Mouse (Mus musculus): ENCODE results near the gene 4931428L18Rik. TPM values are rescaled to one million over a fixed set of nuclear protein-coding genes. Genes with fewer than 3 reads are reported as not detected.

4931428L18Rik gene
- total RNA-seq, 1 experiment, result 1.8 TPM

DNA sequence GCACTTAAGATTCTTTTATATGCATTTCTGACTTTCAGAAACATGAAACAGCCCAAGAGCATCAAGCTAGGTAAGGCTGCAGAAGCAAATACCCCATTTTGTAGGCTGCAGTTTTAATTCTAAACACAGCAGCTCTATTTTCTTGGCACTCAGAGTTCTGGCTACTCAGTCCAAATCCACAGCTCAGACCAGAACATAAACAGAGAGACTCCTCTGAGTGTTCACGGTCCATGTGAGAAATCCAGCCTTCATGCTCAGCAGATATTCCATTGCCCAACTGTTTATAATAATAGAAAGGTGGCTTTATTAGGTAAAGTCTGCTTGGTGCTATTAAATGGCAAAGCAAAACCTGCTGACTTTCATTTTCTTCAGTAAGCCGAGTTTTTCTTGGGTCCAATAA lies 120.2 kb downstream of the 4931428L18Rik start:
- H3K4me3 ChIP-seq (ENCODE audit: insufficient read depth in 1 of 2, low read depth in 1 of 2, low read length in 2 of 2, poor library complexity in 1 of 2, severe bottlenecking in 1 of 2), result no peak overlapping the region
- no peaks in the 10 kb centered on the region for H3K36me3 ChIP-seq (ENCODE audit: control insufficient read depth, insufficient read depth, low read length, poor library complexity, severe bottlenecking)
- H3K9me3 ChIP-seq (ENCODE audit: control insufficient read depth, insufficient read depth, low read depth, low read length), result no peaks in the 10 kb centered on the region
- H3K4me1 ChIP-seq (ENCODE audit: control insufficient read depth in 2 of 2, insufficient read depth in 2 of 2, low read length in 2 of 2, poor library complexity in 1 of 2), result peaks cover 0 to 6% of the 10 kb centered on the region in 2 experiments; a peak in 2 of 4 replicates
- DNase-seq (ENCODE audit: low read depth, low spot score), result no peak
- no peak overlapping the region for H3K9ac ChIP-seq (ENCODE audit: insufficient read depth, low read depth, low read length, poor library complexity, severe bottlenecking)
- TF ChIP-seq ZNF384 (IDR thresholded peaks at IDR 0.05; ENCODE audit: low read depth, low read length), result no peak
- TF ChIP-seq ZC3H11A (IDR thresholded peaks at IDR 0.05; ENCODE audit: borderline replicate concordance, low read depth, low read length), result no peak
- TF ChIP-seq MAFK (IDR thresholded peaks at IDR 0.05; ENCODE audit: insufficient read depth, low read depth, low read length), result no peak
- no peak for TF ChIP-seq HCFC1 (IDR thresholded peaks at IDR 0.05; ENCODE audit: borderline replicate concordance, insufficient read depth, low read length)
- TF ChIP-seq CHD2 (IDR thresholded peaks at IDR 0.05; ENCODE audit: low read depth, low read length), result no peak
- no peak overlapping the region for H3K27ac ChIP-seq (ENCODE audit: insufficient read depth, low read depth, low read length, poor library complexity, severe bottlenecking)
- in situ Hi-C loops (cut with MboI; ENCODE audit: low sequenced_read_pairs in 2 of 2, unreplicated experiment in 2 of 2), result no loop called here

DNA sequence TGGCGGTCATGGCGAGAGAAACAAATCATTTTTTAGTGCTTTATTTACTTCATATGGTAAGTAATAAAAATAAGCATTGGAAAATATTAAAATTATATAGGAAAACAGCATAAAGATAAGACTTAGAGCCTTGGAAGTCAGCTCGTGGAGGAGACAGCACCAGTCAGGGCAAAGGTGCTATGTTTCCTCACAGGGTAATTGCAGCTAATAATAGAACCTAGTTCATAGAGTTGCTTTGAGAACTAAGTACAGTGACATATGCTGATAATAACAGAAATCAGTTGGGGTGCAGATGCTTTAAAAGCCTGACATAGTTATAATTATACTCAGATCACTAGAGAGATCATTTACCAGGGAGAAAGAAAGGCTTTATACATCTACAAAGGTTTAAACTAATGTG lies 125.3 kb downstream of the 4931428L18Rik start:
- Histone ChIP-seq H3K36me3 (ENCODE audit: control insufficient read depth, insufficient read depth, low read length, poor library complexity, severe bottlenecking) (no peaks in the 10 kb centered on the region), H3K4me1 (ENCODE audit: control insufficient read depth in 2 of 2, insufficient read depth in 2 of 2, low read length in 2 of 2, poor library complexity in 1 of 2) (peaks cover 0 to 2% of the 10 kb centered on the region in 2 experiments; a peak in 1 of 4 replicates), H3K9ac (ENCODE audit: insufficient read depth, low read depth, low read length, poor library complexity, severe bottlenecking) (no peak overlapping the region), H3K9me3 (ENCODE audit: control insufficient read depth, insufficient read depth, low read depth, low read length) (no peaks in the 10 kb centered on the region), H3K27ac (ENCODE audit: insufficient read depth, low read depth, low read length, poor library complexity, severe bottlenecking) (no peak overlapping the region), H3K4me3 (ENCODE audit: insufficient read depth in 1 of 2, low read depth in 1 of 2, low read length in 2 of 2, poor library complexity in 1 of 2, severe bottlenecking in 1 of 2) (no peak overlapping the region)
- DNase-seq (ENCODE audit: low read depth, low spot score), result no peak
- TF ChIP-seq ZNF384 (IDR thresholded peaks at IDR 0.05; ENCODE audit: low read depth, low read length), result no peak
- no peak for TF ChIP-seq MAFK (IDR thresholded peaks at IDR 0.05; ENCODE audit: insufficient read depth, low read depth, low read length)
- TF ChIP-seq CHD2 (IDR thresholded peaks at IDR 0.05; ENCODE audit: low read depth, low read length), result no peak
- TF ChIP-seq HCFC1 (IDR thresholded peaks at IDR 0.05; ENCODE audit: borderline replicate concordance, insufficient read depth, low read length), result no peak
- no peak for TF ChIP-seq ZC3H11A (IDR thresholded peaks at IDR 0.05; ENCODE audit: borderline replicate concordance, low read depth, low read length)
- in situ Hi-C loops (cut with MboI; ENCODE audit: low sequenced_read_pairs in 2 of 2, unreplicated experiment in 2 of 2), result no loop called here

DNA sequence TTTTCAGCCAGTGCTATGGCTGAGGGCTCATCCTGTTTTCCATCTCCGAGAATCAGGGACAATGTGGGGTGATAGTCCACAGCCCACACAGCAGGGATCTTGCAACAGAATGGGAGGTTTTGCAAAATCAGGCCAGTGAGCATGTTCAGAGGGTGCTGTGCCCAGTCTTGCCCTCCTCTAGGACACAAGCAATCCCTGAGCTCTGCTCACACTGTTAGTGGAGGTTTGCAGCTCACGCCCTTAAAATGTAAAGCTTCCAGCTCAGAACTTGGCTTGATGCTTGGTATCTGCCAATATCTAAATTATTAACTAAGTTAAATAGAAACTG lies 126.1 kb downstream of the 4931428L18Rik start:
- in situ Hi-C loops (cut with MboI; ENCODE audit: low sequenced_read_pairs in 2 of 2, unreplicated experiment in 2 of 2), result no loop called here
- TF ChIP-seq MAFK (IDR thresholded peaks at IDR 0.05; ENCODE audit: insufficient read depth, low read depth, low read length), result no peak
- TF ChIP-seq HCFC1 (IDR thresholded peaks at IDR 0.05; ENCODE audit: borderline replicate concordance, insufficient read depth, low read length), result no peak
- TF ChIP-seq ZNF384 (IDR thresholded peaks at IDR 0.05; ENCODE audit: low read depth, low read length), result no peak
- TF ChIP-seq ZC3H11A (IDR thresholded peaks at IDR 0.05; ENCODE audit: borderline replicate concordance, low read depth, low read length), result no peak
- TF ChIP-seq CHD2 (IDR thresholded peaks at IDR 0.05; ENCODE audit: low read depth, low read length), result no peak

DNA sequence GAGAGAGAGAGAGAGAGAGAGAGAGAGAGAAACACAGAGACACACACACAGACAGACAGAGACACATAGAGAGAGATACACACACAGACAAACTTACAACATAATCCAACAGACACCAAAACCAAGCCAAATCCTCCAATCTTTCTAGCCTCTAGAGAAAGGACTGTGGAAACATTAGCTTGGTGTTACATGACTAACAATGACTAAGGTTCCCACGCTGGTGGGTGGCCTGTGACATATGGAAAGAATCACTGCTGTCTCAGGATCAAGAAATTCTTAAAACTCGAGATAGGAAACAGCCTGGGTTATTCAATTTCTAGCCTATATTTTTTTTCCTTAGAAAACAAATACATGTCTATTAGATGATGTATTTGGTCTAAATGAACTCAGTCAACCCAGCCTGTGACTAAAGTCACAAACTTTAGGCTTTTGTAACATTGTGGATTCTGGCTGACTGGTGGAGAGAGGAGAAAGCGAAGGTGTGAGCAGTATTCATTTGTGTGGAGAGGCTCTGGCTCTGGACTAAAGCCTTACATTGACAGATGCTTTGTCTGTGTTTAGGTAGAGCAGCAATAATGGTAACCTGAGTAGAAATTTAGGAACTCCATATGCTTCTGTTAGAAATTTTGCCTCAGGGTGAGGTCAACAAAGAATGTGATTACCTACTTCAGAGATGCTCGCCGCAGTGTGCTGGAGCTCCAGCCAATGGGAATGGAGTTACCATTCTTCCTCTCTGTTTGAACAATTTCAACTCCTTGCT lies 126.6 kb downstream of the 4931428L18Rik start:
- DNase-seq (ENCODE audit: low read depth, low spot score), result no peak
- no peak overlapping the region for H3K27ac ChIP-seq (ENCODE audit: insufficient read depth, low read depth, low read length, poor library complexity, severe bottlenecking)

More for the DNA sequence above, 126.1 kb downstream of the 4931428L18Rik start:
- H3K36me3 ChIP-seq (ENCODE audit: control insufficient read depth, insufficient read depth, low read length, poor library complexity, severe bottlenecking), result no peaks in the 10 kb centered on the region
- no peak overlapping the region for H3K4me3 ChIP-seq (ENCODE audit: insufficient read depth in 1 of 2, low read depth in 1 of 2, low read length in 2 of 2, poor library complexity in 1 of 2, severe bottlenecking in 1 of 2)
- H3K9ac ChIP-seq (ENCODE audit: insufficient read depth, low read depth, low read length, poor library complexity, severe bottlenecking), result no peak overlapping the region
- H3K9me3 ChIP-seq (ENCODE audit: control insufficient read depth, insufficient read depth, low read depth, low read length), result no peaks in the 10 kb centered on the region
- H3K27ac ChIP-seq (ENCODE audit: insufficient read depth, low read depth, low read length, poor library complexity, severe bottlenecking), result no peak overlapping the region
- H3K4me1 ChIP-seq (ENCODE audit: control insufficient read depth in 2 of 2, insufficient read depth in 2 of 2, low read length in 2 of 2, poor library complexity in 1 of 2), result peaks cover 0 to 2% of the 10 kb centered on the region in 2 experiments; a peak in 1 of 4 replicates
- no peak for DNase-seq (ENCODE audit: low read depth, low spot score)

More for the DNA sequence above, 126.6 kb downstream of the 4931428L18Rik start:
- in situ Hi-C loops (cut with MboI; ENCODE audit: low sequenced_read_pairs in 2 of 2, unreplicated experiment in 2 of 2), result no loop called here
- Histone ChIP-seq H3K4me3 (ENCODE audit: insufficient read depth in 1 of 2, low read depth in 1 of 2, low read length in 2 of 2, poor library complexity in 1 of 2, severe bottlenecking in 1 of 2) (no peak overlapping the region), H3K36me3 (ENCODE audit: control insufficient read depth, insufficient read depth, low read length, poor library complexity, severe bottlenecking) (no peaks in the 10 kb centered on the region), H3K9me3 (ENCODE audit: control insufficient read depth, insufficient read depth, low read depth, low read length) (no peaks in the 10 kb centered on the region), H3K9ac (ENCODE audit: insufficient read depth, low read depth, low read length, poor library complexity, severe bottlenecking) (no peak overlapping the region), H3K4me1 (ENCODE audit: control insufficient read depth in 2 of 2, insufficient read depth in 2 of 2, low read length in 2 of 2, poor library complexity in 1 of 2) (peaks cover 0 to 2% of the 10 kb centered on the region in 2 experiments; a peak in 1 of 4 replicates)
- TF ChIP-seq HCFC1 (IDR thresholded peaks at IDR 0.05; ENCODE audit: borderline replicate concordance, insufficient read depth, low read length) (no peak), ZC3H11A (IDR thresholded peaks at IDR 0.05; ENCODE audit: borderline replicate concordance, low read depth, low read length) (no peak), ZNF384 (IDR thresholded peaks at IDR 0.05; ENCODE audit: low read depth, low read length) (no peak), CHD2 (IDR thresholded peaks at IDR 0.05; ENCODE audit: low read depth, low read length) (no peak), MAFK (IDR thresholded peaks at IDR 0.05; ENCODE audit: insufficient read depth, low read depth, low read length) (no peak)

Data from ES-E14 (cell line).